Mouse (Mus musculus): Measurements from ENCODE around the gene Nfasc. TPM values are rescaled to one million over a fixed set of nuclear protein-coding genes. Genes with fewer than 3 reads are reported as not detected.

Gene Nfasc
- polyA plus RNA-seq, 1 experiment = 120 TPM

GRCm38 (mm10) chr1:132562337-132562795, 179.2 kb downstream of the Nfasc start:
- Histone ChIP-seq H3K4me1 (ENCODE audit: control insufficient read depth, insufficient read depth, low read length) (peaks cover 49% of the 10 kb centered on the region), H3K4me3 (replicated peaks; ENCODE audit: insufficient read depth, low read depth, low read length) (no peak overlapping the region), H3K27me3 (ENCODE audit: control insufficient read depth, insufficient read depth, low read length) (no peaks in the 10 kb centered on the region), H3K27ac (ENCODE audit: insufficient read depth, low read length) (no peak overlapping the region)
- DNase-seq = no peak
- 69% methylated on average over 10 of the region's 10 CpGs for WGBS
- TF ChIP-seq CTCF (IDR thresholded peaks at IDR 0.05; ENCODE audit: borderline replicate concordance, insufficient read depth, low read depth, low read length) (no peak), POLR2A (IDR thresholded peaks at IDR 0.05; ENCODE audit: borderline replicate concordance, insufficient read depth, low read length) (no peak)

- Histone ChIP-seq H3K27ac (ENCODE audit: insufficient read depth, low read length) (peak overlapping the region; percentile 20), H3K4me1 (ENCODE audit: control insufficient read depth, insufficient read depth, low read length) (peaks cover 43% of the 10 kb centered on the region), H3K27me3 (ENCODE audit: control insufficient read depth, insufficient read depth, low read length) (no peaks in the 10 kb centered on the region), H3K4me3 (replicated peaks; ENCODE audit: insufficient read depth, low read depth, low read length) (no peak overlapping the region)
- peak; percentile 68 to 69 for DNase-seq
- 14% methylated on average over 8 of the region's 8 CpGs for WGBS
- TF ChIP-seq CTCF (IDR thresholded peaks at IDR 0.05; ENCODE audit: borderline replicate concordance, insufficient read depth, low read depth, low read length) = no peak
- no peak for TF ChIP-seq POLR2A (IDR thresholded peaks at IDR 0.05; ENCODE audit: borderline replicate concordance, insufficient read depth, low read length)
These were observed 180.5 kb downstream of the Nfasc start for GRCm38 (mm10) chr1:132560907-132561700.

GRCm38 (mm10) chr1:132559045-132559444, 182.6 kb downstream of the Nfasc start:
- TF ChIP-seq POLR2A (IDR thresholded peaks at IDR 0.05; ENCODE audit: borderline replicate concordance, insufficient read depth, low read length) (no peak), CTCF (IDR thresholded peaks at IDR 0.05; ENCODE audit: borderline replicate concordance, insufficient read depth, low read depth, low read length) (no peak)
- Histone ChIP-seq H3K4me1 (ENCODE audit: control insufficient read depth, insufficient read depth, low read length) (peaks cover 31% of the 10 kb centered on the region), H3K27me3 (ENCODE audit: control insufficient read depth, insufficient read depth, low read length) (no peaks in the 10 kb centered on the region), H3K4me3 (replicated peaks; ENCODE audit: insufficient read depth, low read depth, low read length) (no peak overlapping the region), H3K27ac (ENCODE audit: insufficient read depth, low read length) (no peak overlapping the region)
- 67% methylated on average over 6 of the region's 6 CpGs for WGBS
- DNase-seq = no peak

GRCm38 (mm10) chr1:132557901-132558631, 183.5 kb downstream of the Nfasc start:
- peak; percentile 68 to 78 for DNase-seq
- Histone ChIP-seq H3K27me3 (ENCODE audit: control insufficient read depth, insufficient read depth, low read length) (no peaks in the 10 kb centered on the region), H3K4me3 (replicated peaks; ENCODE audit: insufficient read depth, low read depth, low read length) (no peak overlapping the region), H3K4me1 (ENCODE audit: control insufficient read depth, insufficient read depth, low read length) (peaks cover 31% of the 10 kb centered on the region), H3K27ac (ENCODE audit: insufficient read depth, low read length) (no peak overlapping the region)
- WGBS = 12% methylated on average over 9 of the region's 9 CpGs
- no peak for TF ChIP-seq POLR2A (IDR thresholded peaks at IDR 0.05; ENCODE audit: borderline replicate concordance, insufficient read depth, low read length)
- TF ChIP-seq CTCF (IDR thresholded peaks at IDR 0.05; ENCODE audit: borderline replicate concordance, insufficient read depth, low read depth, low read length) = no peak

- Histone ChIP-seq H3K27ac (ENCODE audit: insufficient read depth, low read length) (no peak overlapping the region), H3K27me3 (ENCODE audit: control insufficient read depth, insufficient read depth, low read length) (no peaks in the 10 kb centered on the region), H3K4me1 (ENCODE audit: control insufficient read depth, insufficient read depth, low read length) (peaks cover 12% of the 10 kb centered on the region), H3K4me3 (replicated peaks; ENCODE audit: insufficient read depth, low read depth, low read length) (no peak overlapping the region)
- TF ChIP-seq CTCF (IDR thresholded peaks at IDR 0.05; ENCODE audit: borderline replicate concordance, insufficient read depth, low read depth, low read length) (no peak), POLR2A (IDR thresholded peaks at IDR 0.05; ENCODE audit: borderline replicate concordance, insufficient read depth, low read length) (no peak)
- 47% methylated on average over 8 of the region's 8 CpGs for WGBS
- DNase-seq = peak; percentile 38 to 44
These were observed 197.8 kb downstream of the Nfasc start for GRCm38 (mm10) chr1:132543789-132544188.

- peak; percentile 88 to 93 for DNase-seq
- peak within 1 kb of the TSS; percentile 99 for H3K4me3 ChIP-seq (replicated peaks; ENCODE audit: insufficient read depth, low read depth, low read length)
- H3K27ac ChIP-seq (ENCODE audit: insufficient read depth, low read length) = peak within 1 kb of the TSS; percentile 92
- WGBS = under 1% methylated on average over 29 of the region's 30 CpGs
- TF ChIP-seq CTCF (IDR thresholded peaks at IDR 0.05; ENCODE audit: borderline replicate concordance, insufficient read depth, low read depth, low read length) = no peak
- TF ChIP-seq POLR2A (IDR thresholded peaks at IDR 0.05; ENCODE audit: borderline replicate concordance, insufficient read depth, low read length) = peak; percentile 95
- no peaks in the 10 kb centered on the region for H3K27me3 ChIP-seq (ENCODE audit: control insufficient read depth, insufficient read depth, low read length)
- peaks cover 20% of the 10 kb centered on the region for H3K4me1 ChIP-seq (ENCODE audit: control insufficient read depth, insufficient read depth, low read length)
These were observed 198.8 kb downstream of the Nfasc start, which contains the start of gene Cntn2 for GRCm38 (mm10) chr1:132542762-132543306. Gene Cntn2 (minus strand): TSS chr1:132543256.

- TF ChIP-seq POLR2A (IDR thresholded peaks at IDR 0.05; ENCODE audit: borderline replicate concordance, insufficient read depth, low read length) (peak; percentile 22; the same call in 1 of the 2 replicates), CTCF (IDR thresholded peaks at IDR 0.05; ENCODE audit: borderline replicate concordance, insufficient read depth, low read depth, low read length) (no peak)
- Histone ChIP-seq H3K4me3 (replicated peaks; ENCODE audit: insufficient read depth, low read depth, low read length) (peak overlapping the region; percentile 99), H3K27ac (ENCODE audit: insufficient read depth, low read length) (peak overlapping the region; percentile 92), H3K4me1 (ENCODE audit: control insufficient read depth, insufficient read depth, low read length) (peaks cover 26% of the 10 kb centered on the region), H3K27me3 (ENCODE audit: control insufficient read depth, insufficient read depth, low read length) (no peaks in the 10 kb centered on the region)
- WGBS = 10% methylated on average over 5 of the region's 5 CpGs
- DNase-seq = peak; percentile 55 to 62
These were observed 199.6 kb downstream of the Nfasc start for GRCm38 (mm10) chr1:132541824-132542599.

All from cerebellum, adult 2 months (tissue).